Mouse (Mus musculus) lung, postnatal 36 days (tissue): Measurements from ENCODE around the gene Gpr135.

Source experiments
- DNase-seq: peaks from one replicate; pipeline ENCODE4 v3.0.0; 2022; ENCODE audit warnings: mixed read lengths

Gene Gpr135

GRCm38 (mm10) chr12:72070327-72071269 lies at the start of gene Gpr135:
Gpr135 (minus strand) TSS chr12:72071125.
- DNase-seq = peak; percentile 84

DNA sequence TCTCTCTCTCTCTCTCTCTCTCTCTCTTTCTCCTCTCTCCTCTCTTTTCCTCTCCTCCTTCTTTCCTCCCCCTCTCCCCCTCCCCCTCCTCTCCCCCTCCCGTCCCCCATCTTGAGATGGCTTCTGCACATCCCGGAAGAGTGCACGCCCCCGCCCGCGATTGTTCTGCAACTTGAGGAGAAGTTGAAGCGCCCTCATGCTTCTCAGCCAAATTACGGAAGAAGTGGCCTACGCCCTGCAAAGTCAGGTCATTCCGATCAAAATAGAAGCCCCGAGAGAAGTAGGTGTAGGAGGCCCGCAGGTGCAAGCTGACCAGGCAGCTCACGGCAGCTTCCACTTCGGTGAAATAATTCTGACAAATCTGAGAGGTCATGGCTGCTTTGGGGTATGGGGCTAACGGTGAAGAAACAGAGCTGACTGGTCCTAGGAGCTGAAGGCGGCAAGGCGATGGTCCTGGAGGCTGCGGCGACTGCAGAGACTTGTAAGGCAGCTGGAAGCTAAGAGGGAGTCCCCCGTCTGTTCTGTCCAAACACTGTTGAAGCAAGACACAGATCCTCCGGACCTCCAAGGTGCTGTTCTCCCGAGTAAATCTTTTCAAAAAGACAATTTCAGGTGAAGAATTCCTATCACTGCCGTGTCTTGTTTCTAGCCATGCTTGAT lies 44.9 kb upstream of the Gpr135 start:
- no peak for DNase-seq

DNA sequence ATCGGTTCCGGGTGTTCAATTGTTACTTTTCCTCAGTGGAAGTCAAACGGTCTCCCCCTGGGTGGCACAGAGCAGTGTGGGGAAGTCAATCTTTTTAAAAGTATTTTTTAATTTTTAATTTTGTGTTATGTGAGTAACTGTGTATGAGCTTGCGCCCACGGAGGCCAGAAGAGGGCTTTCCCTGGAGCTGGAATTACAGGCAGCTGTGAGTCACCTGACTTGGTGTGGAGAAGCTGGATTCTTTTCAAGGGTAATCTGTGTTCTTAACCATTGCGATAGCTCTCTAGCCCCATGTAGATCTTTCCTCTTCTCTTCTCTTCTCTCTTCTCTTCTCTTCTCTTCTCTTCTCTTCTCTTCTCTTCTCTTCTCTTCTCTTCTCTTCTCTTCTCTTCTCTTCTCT lies 44.2 kb upstream of the Gpr135 start:
- no peak for DNase-seq

DNA sequence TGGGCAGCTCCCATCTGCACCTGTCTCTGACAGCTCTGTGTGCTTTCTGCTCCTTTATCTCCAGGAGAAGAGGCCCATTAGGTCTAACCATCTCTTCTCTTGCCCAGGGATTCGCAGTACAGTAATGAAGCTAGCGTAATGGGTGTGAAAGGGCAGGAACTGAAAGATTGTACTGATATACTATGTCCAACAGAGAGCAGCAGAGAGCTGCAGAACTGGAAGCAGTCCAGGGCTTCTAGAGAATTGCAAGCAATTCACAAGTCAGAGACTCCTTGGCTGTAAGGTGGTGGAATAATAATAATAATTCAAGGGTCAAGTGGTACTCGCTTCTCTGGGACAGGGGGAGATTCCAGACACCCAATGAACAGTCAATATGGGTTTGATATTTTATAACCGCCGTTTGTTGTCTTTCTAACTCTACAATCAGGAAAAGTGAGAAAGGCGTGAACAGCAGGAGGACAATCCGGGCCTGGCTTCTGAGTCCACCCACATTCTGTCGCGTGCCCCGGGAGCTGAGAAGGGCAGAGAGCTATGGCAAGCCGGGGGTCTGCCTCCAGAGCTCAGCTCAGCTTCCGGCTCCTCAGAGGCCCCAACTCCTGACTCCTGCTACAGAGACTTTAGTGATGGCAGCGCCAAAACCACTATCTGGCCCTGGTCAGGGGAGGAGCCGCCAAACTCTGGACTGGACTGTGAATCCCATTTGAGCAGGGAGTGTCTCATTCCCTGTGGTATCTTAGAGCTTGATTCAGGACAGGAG lies 33.8 kb upstream of the Gpr135 start:
- peak; percentile 82 for DNase-seq

DNA sequence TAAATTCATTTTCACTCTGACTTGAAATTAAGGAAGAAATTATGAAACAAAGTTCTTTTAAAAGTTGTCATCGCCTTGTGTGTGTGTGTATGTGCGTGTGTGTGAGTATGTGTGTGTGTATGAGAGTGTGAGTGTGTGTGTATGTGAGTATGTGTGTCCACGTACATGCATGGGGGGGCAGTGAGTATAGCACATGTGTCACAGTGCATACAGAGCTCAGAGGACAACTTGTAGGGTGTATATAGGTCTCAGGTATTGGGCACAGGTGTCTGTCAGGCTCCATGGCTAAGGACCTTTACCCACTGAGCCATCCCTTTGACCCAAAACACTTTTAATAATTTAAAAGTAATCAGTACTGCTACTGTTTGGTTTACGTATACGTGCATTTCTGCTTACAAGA lies 33.1 kb upstream of the Gpr135 start:
- no peak for DNase-seq

- no peak for DNase-seq
Observed at GRCm38 (mm10) chr12:72102776-72103175, 31.9 kb upstream of the Gpr135 start.

DNA sequence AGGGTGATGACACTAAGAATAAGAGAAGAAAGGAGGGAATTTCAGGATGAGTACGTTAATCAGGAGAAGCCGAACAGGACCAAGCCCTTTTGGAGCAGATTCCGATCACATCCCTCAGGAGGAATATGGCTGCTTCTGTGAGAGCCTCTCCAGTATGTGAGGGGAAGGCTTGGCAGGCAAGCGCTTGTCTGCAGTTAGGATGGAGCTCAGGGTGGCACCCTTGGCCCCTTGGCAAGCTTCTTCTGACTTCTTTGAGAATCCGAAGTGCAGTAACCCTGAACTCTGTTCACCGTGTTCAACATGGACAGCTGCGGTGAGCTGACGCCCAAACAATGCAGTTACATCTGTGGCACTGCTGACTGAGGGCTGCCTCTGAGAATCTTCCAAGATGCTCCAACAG lies 26.0 kb upstream of the Gpr135 start:
- no peak for DNase-seq

GRCm38 (mm10) chr12:72089802-72090201 lies 18.9 kb upstream of the Gpr135 start:
- no peak for DNase-seq

- DNase-seq = no peak
Observed at GRCm38 (mm10) chr12:72086166-72086825, 15.4 kb upstream of the Gpr135 start.

- DNase-seq = peak; percentile 100
Observed at GRCm38 (mm10) chr12:72085329-72086165, 14.6 kb upstream of the Gpr135 start, which contains the start of the genes L3hypdh and Jkamp. L3hypdh (minus strand) TSS chr12:72085439. Jkamp (plus strand) TSS chr12:72085589.

DNA sequence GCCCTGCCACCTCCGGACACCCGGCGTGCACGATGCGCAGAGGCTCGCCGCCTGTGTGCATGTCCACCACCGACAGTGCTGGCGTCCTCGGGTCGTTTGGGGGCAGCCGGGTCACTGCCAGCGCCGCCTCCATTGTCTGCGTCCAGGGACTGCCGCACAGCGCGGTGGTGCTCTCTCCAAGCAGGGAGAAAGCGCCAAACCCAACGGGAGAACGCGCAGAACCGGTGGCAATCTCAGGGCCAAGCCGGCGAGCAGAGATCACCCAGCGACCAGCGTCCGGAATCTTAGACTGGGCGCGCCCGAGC lies 14.1 kb upstream of the Gpr135 start:
- no peak for DNase-seq

DNA sequence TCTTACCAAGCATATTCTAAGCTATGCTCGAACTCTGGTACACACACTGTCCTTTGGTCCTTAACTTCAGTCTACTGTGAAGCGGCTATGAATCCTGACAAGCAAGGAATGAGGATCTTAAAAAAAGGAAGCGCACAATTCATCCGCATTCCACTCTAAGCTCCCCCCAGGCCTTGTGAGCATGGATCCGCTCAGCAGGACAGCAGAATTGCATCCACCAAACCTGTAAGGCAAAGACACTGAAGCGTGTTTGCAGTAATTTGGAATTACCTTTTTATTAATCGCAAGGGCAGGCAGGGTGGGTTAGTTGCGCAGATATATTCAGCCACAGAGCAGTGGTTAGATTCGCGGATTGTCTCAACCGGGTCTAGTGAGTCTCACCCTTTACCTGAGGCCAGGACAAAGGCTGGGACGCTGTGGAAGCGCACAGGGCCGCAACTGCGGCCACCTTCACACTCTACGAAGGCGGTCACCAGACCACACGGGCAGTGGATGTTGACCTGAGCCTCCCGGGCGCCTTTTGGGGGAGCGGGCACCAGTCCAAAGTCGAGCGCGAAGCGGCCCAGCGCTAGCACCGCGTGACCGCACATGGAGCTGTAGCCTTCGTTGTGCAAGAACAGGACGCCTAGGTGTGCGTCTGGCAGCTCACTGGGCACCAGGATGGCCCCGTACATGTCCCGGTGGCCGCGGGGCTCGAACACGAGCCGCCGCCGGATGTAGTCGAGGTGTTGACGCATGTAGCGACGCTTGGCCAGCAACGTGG lies 13.5 kb upstream of the Gpr135 start:
- DNase-seq = peak; percentile 5

GRCm38 (mm10) chr12:72083265-72083664 lies 12.3 kb upstream of the Gpr135 start:
- DNase-seq = no peak

GRCm38 (mm10) chr12:72082370-72082769 lies 11.4 kb upstream of the Gpr135 start:
- DNase-seq = no peak

- no peak for DNase-seq
Observed at GRCm38 (mm10) chr12:72081961-72082360, 11.0 kb upstream of the Gpr135 start.

GRCm38 (mm10) chr12:72078248-72078647 lies 7.3 kb upstream of the Gpr135 start:
- no peak for DNase-seq

GRCm38 (mm10) chr12:72069626-72070326 lies 1.1 kb downstream of the Gpr135 start:
- DNase-seq = no peak

- DNase-seq = no peak
Observed at GRCm38 (mm10) chr12:72057780-72058179, 13.1 kb downstream of the Gpr135 start.

- DNase-seq = no peak
Observed at GRCm38 (mm10) chr12:72053851-72054250, 17.1 kb downstream of the Gpr135 start.

- peak; percentile 53 for DNase-seq
Observed at GRCm38 (mm10) chr12:72053303-72053702, 17.6 kb downstream of the Gpr135 start.
